Mouse (Mus musculus) spleen, postnatal 36 days (tissue): ENCODE results near the gene Hpse2.
A peak's percentile ranks its signal among the peaks of the same experiment; 100 is the strongest.
"Not testable (repeated sequence)": the region's sequence is repeated elsewhere in the genome, so short reads cannot be mapped to it uniquely, and the experiment has no call there.

Experiments used
- DNase-seq, 2 experiments: peaks; one replicate each; pipeline ENCODE4 v3.0.0; 2022; ENCODE audit warnings: low spot score in 2 of 2, mixed read lengths in 1 of 2

Hpse2 gene

GRCm38 (mm10) chr19:42857096-42857495, 531.1 kb downstream of the Hpse2 start:
- no peak for DNase-seq

GRCm38 (mm10) chr19:42855649-42856048, 532.5 kb downstream of the Hpse2 start:
- no peak for DNase-seq

- no peak for DNase-seq
These were observed 537.7 kb downstream of the Hpse2 start for GRCm38 (mm10) chr19:42850444-42850843.

GRCm38 (mm10) chr19:42839621-42840294, 548.4 kb downstream of the Hpse2 start:
- no peak for DNase-seq

- DNase-seq: no peak
These were observed 549.0 kb downstream of the Hpse2 start for GRCm38 (mm10) chr19:42839118-42839517.

GRCm38 (mm10) chr19:42838271-42838670, 549.9 kb downstream of the Hpse2 start:
- DNase-seq: no peak

GRCm38 (mm10) chr19:42837591-42837990, 550.6 kb downstream of the Hpse2 start:
- DNase-seq: no peak

- DNase-seq: no peak
These were observed 555.0 kb downstream of the Hpse2 start for GRCm38 (mm10) chr19:42833126-42833525.

- DNase-seq: no peak
These were observed 555.9 kb downstream of the Hpse2 start for GRCm38 (mm10) chr19:42832251-42832650.

GRCm38 (mm10) chr19:42829196-42829595, 559.0 kb downstream of the Hpse2 start:
- DNase-seq: no peak

- no peak for DNase-seq
These were observed 560.3 kb downstream of the Hpse2 start for GRCm38 (mm10) chr19:42827843-42828242.

GRCm38 (mm10) chr19:42820109-42820508, 568.0 kb downstream of the Hpse2 start:
- DNase-seq: no peak

- no peak for DNase-seq
These were observed 570.4 kb downstream of the Hpse2 start for GRCm38 (mm10) chr19:42817761-42818160.

GRCm38 (mm10) chr19:42816261-42816660, 571.9 kb downstream of the Hpse2 start:
- DNase-seq: no peak

- no peak for DNase-seq
These were observed 578.0 kb downstream of the Hpse2 start for GRCm38 (mm10) chr19:42810140-42810539.

- no peak for DNase-seq
These were observed 578.7 kb downstream of the Hpse2 start for GRCm38 (mm10) chr19:42809491-42809890.

GRCm38 (mm10) chr19:42797866-42798265, 590.3 kb downstream of the Hpse2 start:
- no peak for DNase-seq

- no peak for DNase-seq
These were observed 592.4 kb downstream of the Hpse2 start for GRCm38 (mm10) chr19:42795801-42796200.

GRCm38 (mm10) chr19:42794914-42795613, 593.1 kb downstream of the Hpse2 start:
- DNase-seq: peak; percentile 62 to 66

- no peak for DNase-seq
These were observed 599.8 kb downstream of the Hpse2 start for GRCm38 (mm10) chr19:42788311-42788710.

GRCm38 (mm10) chr19:42785562-42786220, 602.5 kb downstream of the Hpse2 start:
- no peak for DNase-seq

- DNase-seq: no peak
These were observed 603.0 kb downstream of the Hpse2 start for GRCm38 (mm10) chr19:42785129-42785528.

GRCm38 (mm10) chr19:42780156-42780538, 608.0 kb downstream of the Hpse2 start:
- DNase-seq: not testable (repeated sequence)
